Mouse (Mus musculus): ENCODE measurements around the gene Gm973.

DNA sequence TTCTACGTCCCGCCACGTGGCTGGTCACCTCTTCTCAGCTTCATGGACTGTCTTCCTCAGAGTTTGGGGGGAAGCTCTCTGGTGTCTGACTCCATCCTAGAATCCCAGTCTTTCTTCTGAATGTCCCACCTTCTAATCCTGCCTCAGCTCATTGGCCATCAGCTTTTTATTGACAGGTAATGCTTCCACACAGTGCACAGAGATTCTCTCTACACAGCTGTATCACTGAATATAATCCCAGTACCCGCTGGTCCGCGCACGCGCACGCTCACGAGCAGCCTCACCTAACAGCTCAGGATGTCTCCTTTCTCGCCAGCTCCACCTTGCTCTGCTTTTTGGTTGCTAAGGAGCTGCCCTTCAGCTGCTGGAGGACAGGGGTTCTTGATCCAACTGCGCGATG is 90.4 kb downstream of the Gm973 start:
- TF ChIP-seq CTCF (IDR thresholded peaks at IDR 0.05; ENCODE audit: low read depth, low read length) (no peak), POLR2AphosphoS5 (IDR thresholded peaks at IDR 0.05; ENCODE audit: insufficient replicate concordance, low read depth, low read length) (no peak), GATA1 (IDR thresholded peaks at IDR 0.05; ENCODE audit: borderline replicate concordance, low read length) (no peak)

All from G1E (cell line).